Mouse (Mus musculus): Measurements from ENCODE around the gene Bmi1. TPM values are rescaled to one million over a fixed set of nuclear protein-coding genes. Genes with fewer than 3 reads are reported as not detected.

Bmi1 gene
- polyA plus RNA-seq, 1 experiment from 2014 or later = 4.6 TPM

DNA sequence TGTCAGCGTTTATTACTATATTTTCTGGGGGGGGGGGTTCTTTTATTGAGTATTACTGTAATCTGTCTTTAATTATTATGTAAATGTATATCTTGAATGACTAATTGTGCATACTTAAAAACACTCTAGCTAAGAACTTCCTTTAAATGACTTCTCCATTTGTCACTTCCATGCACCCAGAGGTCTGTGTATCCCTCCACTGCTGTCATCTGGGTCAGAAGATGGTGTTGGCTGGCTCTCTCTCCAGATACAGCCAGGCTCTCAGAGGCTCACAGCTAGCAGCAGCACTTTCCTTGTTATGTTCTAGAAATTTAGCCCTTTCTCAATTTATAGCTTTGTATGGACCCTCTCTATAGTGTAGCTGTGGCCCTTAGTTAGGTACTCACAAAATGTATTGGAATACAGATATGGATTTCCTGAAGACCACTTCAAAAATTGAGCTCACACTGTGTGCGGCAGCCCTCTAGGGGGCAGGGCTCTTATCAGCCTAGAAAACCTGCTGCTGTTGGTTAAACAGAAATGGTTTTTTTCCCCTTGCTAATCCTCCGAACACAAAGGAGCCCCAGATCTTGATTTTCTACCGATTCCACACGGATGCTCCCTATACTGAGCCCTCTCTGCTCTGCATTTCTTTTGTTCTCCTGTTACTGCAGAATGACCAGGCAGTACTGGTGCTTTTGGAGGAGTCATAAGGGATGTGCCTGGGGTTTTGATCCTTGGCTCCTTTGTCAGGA is 57.7 kb downstream of the Bmi1 start:
- 16% methylated on average over 5 of the region's 5 CpGs for WGBS (ENCODE audit: insufficient replicate concordance)
- DNase-seq = peak; percentile 2
- no peaks in the 10 kb centered on the region for H3K36me3 ChIP-seq
- H3K9ac ChIP-seq = no peak overlapping the region
- no peak overlapping the region for H3K4me3 ChIP-seq (replicated peaks)
- peaks cover 8% of the 10 kb centered on the region; the same call in 1 of the 2 replicates for H3K4me1 ChIP-seq (replicated peaks)
- ATAC-seq (ENCODE audit: low read depth) = no peak
- H3K27ac ChIP-seq = no peak overlapping the region
- H3K9me3 ChIP-seq (replicated peaks) = no peaks in the 10 kb centered on the region
- H3K27me3 ChIP-seq = no peaks in the 10 kb centered on the region; the same call in 1 of the 2 replicates
- H3K4me2 ChIP-seq = no peak overlapping the region

Other genes starting within 250 kb of the Bmi1 start
- gene Commd3, start 4.6 kb upstream of the Bmi1 start, polyA plus RNA-seq (2015; fragmentation: Nextera tagmentation; extraction: Ambion mirVana) = 103 and 115 TPM in 2 replicates
- not detected in 2 replicates for gene Spag6, start 17.0 kb downstream of the Bmi1 start, polyA plus RNA-seq (2015; fragmentation: Nextera tagmentation; extraction: Ambion mirVana)

Data from liver, embryonic 13.5 days (tissue).